Mouse (Mus musculus): ENCODE measurements around the gene Ggnbp2. TPM values are rescaled to one million over a fixed set of nuclear protein-coding genes. Genes with fewer than 3 reads are reported as not detected.

Gene Ggnbp2
- polyA plus RNA-seq, 1 experiment: 24.8 TPM

DNA sequence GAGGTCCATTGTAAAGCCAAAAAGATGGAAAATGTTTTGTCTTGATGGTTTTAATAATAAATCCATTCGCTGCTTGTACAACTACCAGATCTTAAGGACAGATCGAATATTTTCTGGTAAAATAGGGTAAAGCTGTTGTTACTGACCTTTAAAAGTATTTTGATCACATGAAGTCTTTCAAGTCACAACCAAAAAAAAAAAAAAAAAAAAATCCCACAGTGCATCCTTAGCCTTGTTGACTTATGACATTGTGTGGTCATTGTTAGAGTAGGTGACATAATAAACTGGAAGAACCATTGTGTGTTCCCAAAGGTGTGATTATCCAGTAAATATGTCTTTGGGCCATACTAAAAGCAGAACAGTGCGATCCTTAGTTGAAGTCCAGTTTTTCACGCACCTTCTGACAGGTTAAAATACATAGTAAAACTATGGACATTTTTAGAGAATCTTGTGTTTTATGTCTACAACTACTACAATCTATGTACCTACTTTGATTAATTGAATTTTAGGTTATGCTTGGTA lies 992 bp upstream of the Ggnbp2 start:
- peak overlapping the region; percentile 78 for H3K4me2 ChIP-seq (ENCODE audit: low read depth)
- peak overlapping the region; percentile 71 for H3K4me3 ChIP-seq
- peaks cover 40% of the 10 kb centered on the region for H3K79me2 ChIP-seq (ENCODE audit: control insufficient read depth, insufficient read depth)
- TF ChIP-seq POLR2AphosphoS2 (IDR thresholded peaks at IDR 0.05; ENCODE audit: insufficient read length, low read depth) (no peak), POLR2A (IDR thresholded peaks at IDR 0.05; ENCODE audit: insufficient read length, low read depth) (no peak), MYOG (IDR thresholded peaks at IDR 0.05; ENCODE audit: control insufficient read depth in 1 of 3, insufficient read depth in 1 of 3, insufficient read length in 2 of 3, low read depth in 2 of 3) (no peak)
- H3K27me3 ChIP-seq (ENCODE audit: control insufficient read depth, insufficient read depth, insufficient read length): no peaks in the 10 kb centered on the region
- H3K36me3 ChIP-seq (ENCODE audit: control insufficient read depth, insufficient read depth): no peaks in the 10 kb centered on the region
- H3ac ChIP-seq (ENCODE audit: control insufficient read depth, insufficient read length): peak overlapping the region; percentile 89

DNA sequence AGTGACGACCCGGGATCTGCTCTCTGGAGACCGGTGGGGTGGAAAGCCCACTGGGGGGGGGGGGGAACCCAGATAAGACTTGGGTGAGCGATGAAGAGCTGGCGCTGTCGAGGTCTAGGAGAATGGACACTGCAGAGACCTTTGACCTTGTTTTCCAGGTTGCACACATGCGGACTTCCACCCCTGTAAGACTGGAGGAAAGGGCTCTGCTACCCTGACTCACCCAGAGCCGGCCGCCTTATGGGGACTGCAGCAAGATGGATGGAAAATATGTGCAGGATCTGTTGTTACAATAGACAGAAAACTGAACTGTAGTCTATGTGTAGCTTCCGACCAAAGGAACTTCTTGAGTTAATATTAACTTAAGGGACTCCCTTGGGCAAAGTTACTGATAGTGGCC lies 429 bp upstream of the Ggnbp2 start:
- H3K4me2 ChIP-seq (ENCODE audit: low read depth): peak overlapping the region; percentile 78
- H3ac ChIP-seq (ENCODE audit: control insufficient read depth, insufficient read length): peak overlapping the region; percentile 89
- H3K79me2 ChIP-seq (ENCODE audit: control insufficient read depth, insufficient read depth): peaks cover 46% of the 10 kb centered on the region
- TF ChIP-seq MYOD1 (IDR thresholded peaks at IDR 0.05; ENCODE audit: control insufficient read depth in 1 of 3, insufficient read length in 2 of 3, low read depth in 2 of 3) (no peak), POLR2A (IDR thresholded peaks at IDR 0.05; ENCODE audit: insufficient read length, low read depth) (no peak), SRF (IDR thresholded peaks at IDR 0.05; ENCODE audit: control insufficient read depth, insufficient read length, low read depth) (no peak), MYOG (IDR thresholded peaks at IDR 0.05; ENCODE audit: control insufficient read depth in 1 of 3, insufficient read depth in 1 of 3, insufficient read length in 2 of 3, low read depth in 2 of 3) (no peak), E2F4 (IDR thresholded peaks at IDR 0.05; ENCODE audit: insufficient read depth) (no peak), TCF3 (IDR thresholded peaks at IDR 0.05; ENCODE audit: insufficient read length, low read depth) (no peak), CEBPB (IDR thresholded peaks at IDR 0.05; ENCODE audit: insufficient read depth, poor library complexity, severe bottlenecking) (no peak), MAX (IDR thresholded peaks at IDR 0.05; ENCODE audit: low read depth) (no peak), POLR2AphosphoS2 (IDR thresholded peaks at IDR 0.05; ENCODE audit: insufficient read length, low read depth) (no peak), USF1 (IDR thresholded peaks at IDR 0.05; ENCODE audit: low read depth) (no peak)
- H3K27me3 ChIP-seq (ENCODE audit: control insufficient read depth, insufficient read depth, insufficient read length): no peaks in the 10 kb centered on the region
- H3K36me3 ChIP-seq (ENCODE audit: control insufficient read depth, insufficient read depth): no peaks in the 10 kb centered on the region
- peak overlapping the region; percentile 71 for H3K4me3 ChIP-seq

DNA sequence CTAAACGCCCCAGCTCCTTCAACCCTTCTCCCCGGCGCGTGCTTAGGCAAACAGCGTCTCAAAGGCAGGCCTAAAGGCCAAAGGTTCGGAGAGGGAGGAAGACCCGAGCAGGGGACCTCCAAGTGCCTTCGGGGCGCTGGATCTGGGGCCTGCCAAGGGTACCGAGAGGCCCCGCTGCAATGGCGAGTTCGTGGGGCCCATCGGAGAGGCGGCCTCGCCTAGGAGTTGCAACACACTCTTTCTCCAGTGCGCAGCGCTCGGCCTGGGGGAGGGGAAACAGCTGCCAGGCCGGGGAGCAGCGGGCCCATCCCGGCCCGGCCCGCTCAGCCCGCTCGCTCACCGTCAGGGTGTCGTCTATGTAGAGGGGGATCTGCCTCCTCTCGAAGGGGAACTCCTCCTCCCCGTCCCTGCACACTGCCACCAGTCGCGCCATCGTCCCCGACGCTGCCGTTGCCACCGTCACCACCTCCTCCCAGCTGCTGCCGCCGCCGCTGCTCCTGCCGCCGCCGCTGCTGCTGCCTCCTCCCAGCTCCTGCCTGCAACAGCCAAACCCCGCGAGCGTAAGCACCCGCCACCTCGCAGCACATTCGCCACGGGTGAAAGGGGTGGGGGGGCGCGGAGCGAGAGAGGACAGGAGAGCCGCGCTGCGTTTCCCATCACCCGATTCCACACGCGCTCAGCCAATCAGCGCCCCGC lies 932 bp downstream of the Ggnbp2 start:
- H3K4me3 ChIP-seq: peak overlapping the region; percentile 71
- no peaks in the 10 kb centered on the region for H3K36me3 ChIP-seq (ENCODE audit: control insufficient read depth, insufficient read depth)
- peak overlapping the region; percentile 89 for H3ac ChIP-seq (ENCODE audit: control insufficient read depth, insufficient read length)
- TF ChIP-seq MAX (IDR thresholded peaks at IDR 0.05; ENCODE audit: low read depth) (no peak), POLR2AphosphoS2 (IDR thresholded peaks at IDR 0.05; ENCODE audit: insufficient read length, low read depth) (peak; percentile 88), REST (IDR thresholded peaks at IDR 0.05; ENCODE audit: insufficient read depth, insufficient read length) (no peak), USF1 (IDR thresholded peaks at IDR 0.05; ENCODE audit: low read depth) (no peak), CEBPB (IDR thresholded peaks at IDR 0.05; ENCODE audit: insufficient read depth, poor library complexity, severe bottlenecking) (0 out of 2 replicates have a peak, but pooled peaks have one; percentile 45), POLR2A (IDR thresholded peaks at IDR 0.05; ENCODE audit: insufficient read length, low read depth) (peak; percentile 95), TCF3 (IDR thresholded peaks at IDR 0.05; ENCODE audit: insufficient read length, low read depth) (peak; percentile 15), E2F4 (IDR thresholded peaks at IDR 0.05; ENCODE audit: insufficient read depth) (peak; percentile 56), MYOD1 (IDR thresholded peaks at IDR 0.05; ENCODE audit: control insufficient read depth in 1 of 3, insufficient read length in 2 of 3, low read depth in 2 of 3) (peak in 2 of 3 experiments; percentile 37 to 39), MYOG (IDR thresholded peaks at IDR 0.05; ENCODE audit: control insufficient read depth in 1 of 3, insufficient read depth in 1 of 3, insufficient read length in 2 of 3, low read depth in 2 of 3) (peak; percentile 26 to 71 (median 67))
- peak overlapping the region; percentile 88 for H3K4me2 ChIP-seq (ENCODE audit: low read depth)
- no peaks in the 10 kb centered on the region for H3K27me3 ChIP-seq (ENCODE audit: control insufficient read depth, insufficient read depth, insufficient read length)
- H3K79me2 ChIP-seq (ENCODE audit: control insufficient read depth, insufficient read depth): peaks cover 59% of the 10 kb centered on the region

DNA sequence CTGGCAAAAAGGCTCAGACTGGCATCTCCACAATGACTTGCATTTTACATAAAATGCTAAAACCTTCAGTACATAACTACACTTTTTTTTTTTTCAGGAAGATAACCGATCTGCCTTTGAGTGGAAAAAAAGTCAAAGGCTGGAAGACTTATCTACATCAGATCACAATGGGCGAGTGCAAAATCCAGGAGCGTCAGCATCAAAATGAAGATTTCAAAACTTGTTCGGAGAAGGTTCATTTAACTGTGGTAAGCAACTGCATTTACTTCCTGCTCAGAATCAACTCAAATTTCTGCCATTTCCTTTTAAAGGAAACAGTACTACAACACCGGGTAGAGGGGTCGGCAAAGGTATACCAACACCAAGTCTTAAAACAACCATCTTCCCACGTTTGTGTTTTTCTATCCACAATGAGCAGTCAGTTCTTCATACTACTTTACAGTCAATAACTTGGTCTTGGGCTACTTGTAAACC lies 1.8 kb downstream of the Ggnbp2 start:
- peak overlapping the region; percentile 88 for H3K4me2 ChIP-seq (ENCODE audit: low read depth)
- peaks cover 68% of the 10 kb centered on the region for H3K79me2 ChIP-seq (ENCODE audit: control insufficient read depth, insufficient read depth)
- H3K4me3 ChIP-seq: peak overlapping the region; percentile 71
- no peak for TF ChIP-seq POLR2AphosphoS2 (IDR thresholded peaks at IDR 0.05; ENCODE audit: insufficient read length, low read depth)
- TF ChIP-seq REST (IDR thresholded peaks at IDR 0.05; ENCODE audit: insufficient read depth, insufficient read length): no peak
- TF ChIP-seq MAX (IDR thresholded peaks at IDR 0.05; ENCODE audit: low read depth): no peak
- no peak for TF ChIP-seq MYOD1 (IDR thresholded peaks at IDR 0.05; ENCODE audit: control insufficient read depth in 1 of 3, insufficient read length in 2 of 3, low read depth in 2 of 3)
- no peak for TF ChIP-seq CEBPB (IDR thresholded peaks at IDR 0.05; ENCODE audit: insufficient read depth, poor library complexity, severe bottlenecking)
- no peak for TF ChIP-seq SRF (IDR thresholded peaks at IDR 0.05; ENCODE audit: control insufficient read depth, insufficient read length, low read depth)
- no peak for TF ChIP-seq MYOG (IDR thresholded peaks at IDR 0.05; ENCODE audit: control insufficient read depth in 1 of 3, insufficient read depth in 1 of 3, insufficient read length in 2 of 3, low read depth in 2 of 3)
- TF ChIP-seq E2F4 (IDR thresholded peaks at IDR 0.05; ENCODE audit: insufficient read depth): no peak
- TF ChIP-seq TCF12 (IDR thresholded peaks at IDR 0.05; ENCODE audit: insufficient read depth, poor library complexity, severe bottlenecking): no peak
- no peak for TF ChIP-seq POLR2A (IDR thresholded peaks at IDR 0.05; ENCODE audit: insufficient read length, low read depth)
- peak overlapping the region; percentile 89 for H3ac ChIP-seq (ENCODE audit: control insufficient read depth, insufficient read length)
- no peaks in the 10 kb centered on the region for H3K36me3 ChIP-seq (ENCODE audit: control insufficient read depth, insufficient read depth)
- no peaks in the 10 kb centered on the region for H3K27me3 ChIP-seq (ENCODE audit: control insufficient read depth, insufficient read depth, insufficient read length)

Measured in myocyte (in vitro differentiated cells).